Mouse (Mus musculus) olfactory bulb, adult 2 months (tissue): ENCODE data around the gene Olfr134.

Source experiments
- CTCF ChIP-seq: fragments of 200-500 bp; IDR thresholded peaks from 2 replicates; pipeline ENCODE4 v1.5.1; 2012; ENCODE audit warnings: low read depth, mild to moderate bottlenecking, low read length, moderate library complexity; ENCODE audit not compliant: insufficient read depth
- POLR2A ChIP-seq: fragments of 200-500 bp; IDR thresholded peaks from 2 replicates; pipeline ENCODE4 v1.6.1; 2012; ENCODE audit warnings: mild to moderate bottlenecking, low read depth, low read length, moderate library complexity; ENCODE audit not compliant: insufficient read depth

GRCm38 (mm10) chr17:38171088-38171487, at the start of gene Olfr134:
- no peak for TF ChIP-seq POLR2A
- TF ChIP-seq CTCF = no peak
